Mouse (Mus musculus) gonadal fat pad, adult 2 months (tissue): ENCODE data around the gene Kcnk5. TPM values are rescaled to one million over a fixed set of nuclear protein-coding genes. Genes with fewer than 3 reads are reported as not detected.
A peak's percentile ranks its signal among the peaks of the same experiment; 100 is the strongest.

Experiments used
- DNase-seq: peaks from one replicate; pipeline ENCODE4 v3.0.0-alpha.2; 2012; ENCODE audit warnings: low read depth
- polyA plus RNA-seq: library from polyadenylated mRNA; depleted of rRNA; stranded (reverse); fragments of >200 nt; gene quantifications from 2 replicates; pipeline ENCODE4 v1.2.3, GENCODE M21; 2012

Gene Kcnk5
- polyA plus RNA-seq, 1 experiment = 12.6 TPM

- no peak for DNase-seq
These were observed 13.6 kb downstream of the Kcnk5 start for GRCm38 (mm10) chr14:20168054-20168453.

GRCm38 (mm10) chr14:20165413-20165812 is 16.2 kb downstream of the Kcnk5 start:
- no peak for DNase-seq

GRCm38 (mm10) chr14:20164438-20164837 is 17.2 kb downstream of the Kcnk5 start:
- no peak for DNase-seq

- no peak for DNase-seq
These were observed 18.9 kb downstream of the Kcnk5 start for GRCm38 (mm10) chr14:20162686-20163085.

GRCm38 (mm10) chr14:20158727-20159681 is 22.6 kb downstream of the Kcnk5 start:
- DNase-seq = no peak

- no peak for DNase-seq
These were observed 24.0 kb downstream of the Kcnk5 start for GRCm38 (mm10) chr14:20157595-20157994.

GRCm38 (mm10) chr14:20155718-20156117 is 25.9 kb downstream of the Kcnk5 start:
- no peak for DNase-seq

- no peak for DNase-seq
These were observed 26.7 kb downstream of the Kcnk5 start for GRCm38 (mm10) chr14:20154937-20155336.

GRCm38 (mm10) chr14:20154245-20154644 is 27.4 kb downstream of the Kcnk5 start:
- no peak for DNase-seq

GRCm38 (mm10) chr14:20149127-20150080 is 32.2 kb downstream of the Kcnk5 start:
- no peak for DNase-seq

GRCm38 (mm10) chr14:20148514-20148913 is 33.1 kb downstream of the Kcnk5 start:
- no peak for DNase-seq

GRCm38 (mm10) chr14:20147854-20148253 is 33.8 kb downstream of the Kcnk5 start:
- DNase-seq = no peak

- no peak for DNase-seq
These were observed 37.5 kb downstream of the Kcnk5 start for GRCm38 (mm10) chr14:20144093-20144492.

GRCm38 (mm10) chr14:20138484-20139355 is 42.9 kb downstream of the Kcnk5 start, which contains the start of gene Saysd1:
Gene Saysd1 (minus strand): TSS chr14:20138534.
- no peak for DNase-seq

GRCm38 (mm10) chr14:20134965-20135671 is 46.5 kb downstream of the Kcnk5 start:
- peak; percentile 62 for DNase-seq

- DNase-seq = no peak
These were observed 53.4 kb downstream of the Kcnk5 start for GRCm38 (mm10) chr14:20128162-20128561.

- no peak for DNase-seq
These were observed 54.1 kb downstream of the Kcnk5 start for GRCm38 (mm10) chr14:20127406-20128087.

- no peak for DNase-seq
These were observed 60.7 kb downstream of the Kcnk5 start for GRCm38 (mm10) chr14:20120868-20121267.

GRCm38 (mm10) chr14:20120012-20120411 is 61.6 kb downstream of the Kcnk5 start:
- DNase-seq = no peak

GRCm38 (mm10) chr14:20116149-20116605 is 65.4 kb downstream of the Kcnk5 start:
- DNase-seq = no peak
